Mouse (Mus musculus) left cerebral cortex, adult 8-10 months (tissue): ENCODE results near the gene Pik3c2g. TPM values are rescaled to one million over a fixed set of nuclear protein-coding genes. Genes with fewer than 3 reads are reported as not detected.

Source experiments
- DNase-seq, 2 experiments: peaks; one replicate each; pipeline ENCODE4 v3.0.0; 2022; ENCODE audit warnings: low spot score in 2 of 2
- total RNA-seq, 4 experiments: library from RNA; stranded (reverse); gene quantifications; 2 replicates each; pipeline ENCODE4 v1.2.4; 2022

Gene Pik3c2g
- total RNA-seq, 4 experiments from 2014 or later = 0.11 to 0.26 (median 0.12) TPM; not detected in 1

DNA sequence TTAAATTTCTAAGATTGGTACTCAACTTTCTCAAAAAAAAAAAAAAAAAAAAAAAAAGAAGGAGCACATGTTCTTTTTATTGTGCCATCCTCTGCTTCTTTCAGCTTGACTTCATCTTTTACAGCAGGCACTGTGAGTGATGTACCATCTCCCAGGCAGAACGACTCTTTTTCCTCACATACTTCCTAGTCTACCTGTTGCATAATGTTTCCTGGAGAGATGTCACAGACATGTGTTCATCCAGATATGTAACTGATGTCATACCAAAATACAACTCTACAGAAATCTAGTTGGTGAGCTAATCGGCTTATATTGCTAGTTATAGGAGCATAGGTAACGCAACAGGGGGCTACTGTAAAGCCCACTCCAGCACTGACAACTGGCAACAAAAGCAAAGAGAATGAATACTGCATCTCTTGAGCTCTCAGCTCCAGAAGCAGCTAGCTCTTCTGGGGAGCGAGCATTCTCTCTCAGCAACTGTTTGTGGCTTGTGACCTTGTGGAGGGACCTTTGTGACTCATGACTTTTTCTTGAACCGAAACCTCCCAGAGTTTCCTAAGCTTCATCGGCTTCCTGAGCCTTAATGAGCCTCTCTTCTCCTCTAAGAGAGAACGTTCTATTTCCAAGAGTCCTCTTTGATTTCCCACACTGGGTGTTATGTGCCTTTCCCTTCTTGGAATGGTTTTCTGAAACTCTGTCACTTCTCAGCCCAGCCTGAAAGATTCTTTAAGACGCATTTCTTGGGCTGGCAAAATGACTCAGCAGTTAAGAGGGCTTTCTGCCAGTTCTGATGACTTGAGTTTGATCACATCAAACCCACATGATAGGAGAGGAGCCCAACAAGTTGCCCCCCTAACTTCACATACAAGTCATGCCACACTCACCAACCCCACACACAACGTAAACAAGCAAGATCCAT, 148.9 kb downstream of the Pik3c2g start:
- DNase-seq = no peak

DNA sequence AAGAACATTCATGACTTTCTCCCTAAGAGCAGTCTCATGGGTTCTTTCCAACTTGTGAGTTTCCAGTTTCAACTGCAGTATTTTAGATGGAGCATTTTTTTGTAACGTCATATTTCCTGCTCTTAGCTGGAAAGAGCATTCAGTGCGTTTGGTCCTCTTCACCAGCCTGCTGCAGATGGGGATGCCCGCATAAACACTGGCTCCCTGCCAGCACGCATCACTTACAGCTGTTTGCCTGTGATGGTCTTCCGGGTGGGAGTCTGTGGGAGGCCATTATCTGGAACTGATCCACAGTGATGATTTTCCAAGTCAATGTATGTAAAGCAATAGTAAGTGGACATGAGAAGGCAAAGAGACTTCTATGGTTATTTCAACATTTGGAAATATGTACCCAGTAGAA, 151.3 kb downstream of the Pik3c2g start:
- DNase-seq = no peak

- DNase-seq = no peak
These were observed 155.8 kb downstream of the Pik3c2g start for GRCm38 (mm10) chr6:139742693-139743432.

DNA sequence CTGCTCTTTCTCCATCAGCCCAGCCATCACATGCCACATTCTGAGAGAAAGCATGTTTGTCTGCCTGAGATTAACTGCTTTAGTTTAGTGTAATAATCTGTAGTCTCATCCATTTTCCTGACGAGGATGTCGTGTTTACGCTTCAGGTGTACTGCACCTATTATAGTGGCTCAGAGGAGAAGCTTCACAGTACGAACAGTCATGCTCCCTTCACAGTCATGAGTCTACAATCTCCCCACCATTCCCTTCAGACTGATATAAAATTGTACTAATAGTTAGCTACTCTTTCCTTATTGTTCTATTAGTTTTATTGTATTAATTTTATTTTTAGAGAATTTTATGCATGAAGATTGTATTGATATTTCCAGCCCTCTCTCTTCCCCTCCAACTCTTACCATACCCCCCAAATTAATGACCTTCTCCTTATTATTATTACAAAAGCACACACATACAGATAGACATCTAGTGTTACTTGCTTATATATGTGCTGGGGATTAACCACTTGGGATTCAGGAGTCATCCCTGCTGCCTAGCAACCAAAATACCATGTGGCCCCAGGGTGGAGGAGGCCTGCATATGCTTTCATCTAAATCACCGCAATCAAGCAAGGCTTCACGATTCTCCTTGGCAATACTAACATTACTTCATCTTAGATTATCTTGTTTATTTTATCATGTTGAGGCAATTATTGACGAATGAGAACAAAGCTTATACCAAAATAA, 159.9 kb downstream of the Pik3c2g start:
- DNase-seq = no peak

GRCm38 (mm10) chr6:139748091-139748771, 161.2 kb downstream of the Pik3c2g start:
- no peak for DNase-seq

DNA sequence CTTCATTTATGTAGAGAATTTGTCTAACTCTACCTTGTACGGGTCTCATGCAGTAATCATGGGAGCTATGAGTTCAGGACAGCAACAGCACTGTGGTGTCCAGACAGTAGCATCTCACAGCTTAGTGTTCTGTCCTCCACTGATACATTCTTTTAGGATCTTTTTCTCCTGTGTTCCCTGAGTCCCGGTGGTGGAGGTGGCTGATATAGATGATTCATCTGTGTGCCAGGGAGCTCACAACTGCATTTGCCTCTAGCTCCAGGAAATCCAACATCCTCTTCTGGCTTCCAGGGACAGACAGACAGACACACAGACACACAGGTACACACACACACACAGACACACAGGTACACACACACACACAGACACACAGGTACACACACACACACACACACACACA, 163.6 kb downstream of the Pik3c2g start:
- DNase-seq = no peak

DNA sequence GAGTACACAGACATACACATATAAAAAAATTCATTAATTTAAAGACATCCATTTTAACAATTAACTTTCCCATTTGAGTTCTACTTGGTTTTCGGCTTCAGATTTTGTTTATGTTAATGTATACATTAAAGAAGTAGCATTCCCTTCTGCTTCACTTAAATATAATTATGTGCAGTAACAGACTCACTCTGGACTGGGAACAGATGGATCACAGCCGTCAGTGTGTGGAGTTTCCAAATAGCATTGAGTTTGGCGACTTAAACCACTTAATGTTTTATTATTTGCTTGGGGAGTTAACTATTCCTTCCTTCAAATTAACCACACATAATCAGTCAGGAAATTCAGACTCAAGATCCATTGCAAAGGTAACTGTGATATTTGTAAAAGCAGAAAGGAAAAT, 164.0 kb downstream of the Pik3c2g start:
- no peak for DNase-seq

- DNase-seq = no peak
These were observed 170.9 kb downstream of the Pik3c2g start for GRCm38 (mm10) chr6:139757876-139758275.

GRCm38 (mm10) chr6:139760978-139761377, 174.0 kb downstream of the Pik3c2g start:
- DNase-seq = no peak

- DNase-seq = no peak
These were observed 177.4 kb downstream of the Pik3c2g start for GRCm38 (mm10) chr6:139764398-139764797.

DNA sequence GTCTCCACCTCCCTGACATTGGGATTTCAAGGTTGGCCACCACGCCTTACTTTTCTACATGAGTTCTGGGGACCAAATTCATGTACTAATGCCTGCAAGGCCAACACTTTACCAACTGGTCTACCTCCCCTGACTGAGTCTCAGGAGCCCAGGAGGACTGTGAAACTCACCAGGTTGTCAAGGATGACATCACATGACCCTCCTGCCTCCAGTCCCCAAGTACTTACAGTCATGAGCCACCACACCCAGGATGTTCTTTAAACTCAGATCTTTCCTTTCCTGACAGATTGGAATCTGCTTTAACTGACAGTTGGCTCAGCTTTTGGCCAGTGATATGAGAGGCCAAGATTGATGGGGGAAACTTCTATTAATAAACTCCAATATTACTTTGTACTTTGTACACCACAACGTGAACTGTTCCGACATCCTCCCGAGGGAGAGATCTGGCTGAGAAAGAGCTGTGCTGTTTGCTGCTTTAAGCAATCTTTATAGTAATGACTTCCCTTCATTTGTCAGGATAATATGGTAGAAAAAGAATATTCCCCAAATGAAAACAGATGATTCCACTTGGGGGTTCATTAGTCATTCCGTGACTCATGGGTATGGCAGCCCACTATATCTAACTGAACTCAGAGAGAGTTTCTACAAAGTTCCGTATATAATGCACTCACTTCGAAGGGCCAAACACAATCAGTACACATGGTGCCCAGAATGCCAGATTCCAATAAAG, 182.9 kb downstream of the Pik3c2g start:
- DNase-seq = no peak

DNA sequence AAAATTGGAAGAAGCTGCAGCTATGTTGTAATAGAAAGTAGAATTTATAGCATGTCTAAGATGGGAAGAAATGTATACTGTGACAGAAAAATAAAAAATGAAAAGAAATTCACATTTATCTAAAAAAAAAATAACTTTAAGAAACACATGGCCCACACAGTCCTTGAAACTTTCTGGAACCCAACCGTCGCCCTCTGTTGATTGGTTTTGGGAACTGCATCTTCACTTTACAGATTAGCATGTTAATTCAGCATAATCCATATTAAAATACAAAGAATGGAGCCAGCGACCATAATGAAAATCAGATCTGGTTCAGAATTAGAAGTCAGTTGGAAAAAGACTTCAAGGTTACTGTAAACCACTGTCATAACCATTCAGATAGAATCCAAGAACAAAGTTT, 183.5 kb downstream of the Pik3c2g start:
- no peak for DNase-seq

GRCm38 (mm10) chr6:139777576-139778282, 190.7 kb downstream of the Pik3c2g start:
- no peak for DNase-seq

GRCm38 (mm10) chr6:139780028-139780427, 193.0 kb downstream of the Pik3c2g start:
- DNase-seq = no peak

GRCm38 (mm10) chr6:139789479-139789878, 202.5 kb downstream of the Pik3c2g start:
- no peak for DNase-seq

DNA sequence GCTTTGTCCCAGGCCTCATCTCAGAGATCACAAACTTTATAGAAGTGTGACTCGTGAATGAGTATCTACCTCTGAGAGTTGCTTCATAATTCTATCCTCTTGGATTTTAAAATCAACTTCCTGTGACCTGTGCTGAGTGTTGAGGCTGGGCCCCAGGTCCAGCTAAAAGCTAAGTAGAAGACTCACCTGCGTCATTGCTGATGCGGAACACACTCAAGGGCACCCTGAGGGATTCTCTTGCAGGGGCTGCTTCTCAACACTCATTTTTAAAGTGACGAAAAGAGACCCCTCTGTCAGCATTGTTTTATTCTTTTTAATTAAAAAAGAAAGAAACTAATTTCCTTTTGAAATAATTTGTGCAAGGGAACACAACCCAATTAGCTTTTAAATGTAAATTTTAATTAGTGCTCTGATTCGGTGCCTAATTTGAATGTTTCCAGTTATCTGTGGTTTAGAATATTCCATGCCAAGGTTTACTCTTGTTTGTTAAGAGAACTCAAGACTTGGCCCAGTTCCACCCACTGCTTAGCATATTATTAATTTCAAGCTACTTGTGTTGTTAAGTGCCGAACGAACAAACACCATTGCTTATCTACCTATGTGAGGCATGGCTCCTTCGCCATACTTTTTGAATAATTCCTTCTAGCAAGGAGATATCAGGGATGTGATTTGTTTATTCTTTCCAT, 212.7 kb downstream of the Pik3c2g start:
- no peak for DNase-seq

DNA sequence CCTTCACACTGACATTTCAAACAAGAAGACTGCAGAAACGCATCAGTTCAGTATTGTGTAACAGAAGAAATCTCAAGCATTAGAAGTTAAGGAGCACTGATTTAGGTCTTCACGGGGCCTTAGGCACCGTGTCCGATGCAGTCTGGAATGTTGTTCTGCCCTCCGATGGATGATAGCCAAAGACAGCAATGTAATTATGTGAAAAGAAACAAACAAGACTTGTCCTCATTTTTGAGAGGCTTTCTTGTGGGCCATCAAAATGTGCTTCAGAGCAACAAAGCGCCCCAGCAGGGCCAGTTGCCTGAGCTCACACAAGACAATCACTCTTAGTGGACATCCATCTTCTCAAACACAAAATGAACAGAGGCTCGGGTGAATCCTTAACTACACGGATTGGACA, 234.9 kb downstream of the Pik3c2g start:
- no peak for DNase-seq

- no peak for DNase-seq
These were observed 251.2 kb downstream of the Pik3c2g start for GRCm38 (mm10) chr6:139838239-139838638.

DNA sequence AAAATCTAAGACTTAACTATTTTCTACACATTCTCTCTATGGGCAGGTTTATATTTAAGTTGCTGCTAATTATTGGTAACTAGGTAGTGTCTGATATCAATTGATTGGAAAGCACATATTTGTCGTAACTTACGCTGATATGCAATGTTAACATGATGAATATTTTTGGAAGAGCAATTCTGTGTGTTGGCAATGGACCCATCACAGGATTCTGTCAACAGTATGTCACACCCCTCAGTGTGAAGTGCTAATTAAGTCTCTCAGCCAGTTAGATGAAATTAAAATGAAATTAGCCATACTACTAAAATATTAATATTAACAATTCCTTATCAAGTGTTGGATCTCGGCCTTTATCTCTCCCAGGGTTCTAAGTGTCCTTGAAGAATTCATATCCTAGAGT, 251.7 kb downstream of the Pik3c2g start:
- no peak for DNase-seq
